Mouse (Mus musculus): ENCODE measurements around the gene Cyth1. TPM values are rescaled to one million over a fixed set of nuclear protein-coding genes. Genes with fewer than 3 reads are reported as not detected.

Gene Cyth1
- polyA plus RNA-seq, 1 experiment, result 19.5 TPM

DNA sequence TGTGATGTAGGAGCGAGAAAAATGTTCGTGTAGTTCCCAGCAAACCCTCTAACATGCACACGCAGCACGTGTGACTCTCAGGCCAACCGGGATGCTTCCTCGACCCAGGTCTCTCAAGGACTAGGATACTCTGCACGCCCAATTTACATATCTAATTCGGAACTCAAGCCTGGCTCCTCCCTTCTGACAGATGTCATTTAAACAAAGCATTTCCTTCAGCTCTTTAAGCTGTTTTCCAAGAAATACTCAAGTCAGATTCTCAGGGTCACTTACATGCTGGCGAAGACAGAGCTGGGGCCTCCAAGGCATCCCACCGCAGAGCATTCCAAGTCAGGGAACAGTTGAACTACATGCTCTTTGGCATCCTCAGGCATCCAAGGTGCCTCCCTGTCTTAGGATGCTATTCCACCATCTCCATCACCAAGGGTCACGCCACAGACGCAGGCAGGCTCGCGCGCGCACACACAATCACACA is 40.7 kb upstream of the Cyth1 start:
- peak; percentile 17 for DNase-seq
- H3K27me3 ChIP-seq (replicated peaks; ENCODE audit: control insufficient read depth, insufficient read depth, low read length), result no peaks in the 10 kb centered on the region
- no peak for TF ChIP-seq POLR2A (IDR thresholded peaks at IDR 0.05; ENCODE audit: low read depth, low read length)
- TF ChIP-seq CTCF (conservative IDR thresholded peaks at IDR 0.05; ENCODE audit: insufficient read depth, insufficient read length, low read depth, low read length), result no peak
- no peaks in the 10 kb centered on the region for H3K36me3 ChIP-seq (ENCODE audit: control insufficient read depth, insufficient read depth, low read length)
- no peak overlapping the region for H3K27ac ChIP-seq (ENCODE audit: insufficient read depth, low read depth, low read length)
- H3K4me3 ChIP-seq (ENCODE audit: insufficient read depth, low read depth, low read length), result peak overlapping the region; percentile 81
- peaks cover 12% of the 10 kb centered on the region for H3K4me1 ChIP-seq (ENCODE audit: control insufficient read depth, insufficient read depth, low read length)
- WGBS, result 4% methylated on average over 16 of the region's 16 CpGs

DNA sequence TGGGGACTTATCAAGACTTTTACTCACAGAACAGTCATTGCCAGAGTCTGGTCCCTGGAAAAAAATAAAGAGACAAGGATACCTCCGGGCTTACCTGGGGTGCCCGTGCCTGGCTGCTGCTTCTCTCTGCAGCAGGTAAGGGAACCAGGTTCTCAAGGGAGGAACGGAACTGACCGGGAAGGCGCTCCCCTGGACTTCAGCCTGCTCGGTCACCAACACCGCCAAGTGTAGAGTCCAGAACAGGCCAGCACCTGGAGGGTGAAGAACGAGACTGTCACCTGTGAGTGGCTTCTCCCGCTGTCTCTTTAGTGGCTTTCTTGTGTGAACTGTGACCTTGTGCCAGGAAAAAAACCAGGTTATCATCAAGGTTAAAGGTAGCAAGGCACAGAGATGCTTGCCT is 39.2 kb upstream of the Cyth1 start:
- WGBS, result 76% methylated on average over 9 of the region's 9 CpGs
- peaks cover 12% of the 10 kb centered on the region for H3K4me1 ChIP-seq (ENCODE audit: control insufficient read depth, insufficient read depth, low read length)
- DNase-seq, result peak; percentile 48
- no peaks in the 10 kb centered on the region for H3K27me3 ChIP-seq (replicated peaks; ENCODE audit: control insufficient read depth, insufficient read depth, low read length)
- no peaks in the 10 kb centered on the region for H3K36me3 ChIP-seq (ENCODE audit: control insufficient read depth, insufficient read depth, low read length)
- no peak overlapping the region for H3K27ac ChIP-seq (ENCODE audit: insufficient read depth, low read depth, low read length)
- TF ChIP-seq POLR2A (IDR thresholded peaks at IDR 0.05; ENCODE audit: low read depth, low read length) (no peak), CTCF (conservative IDR thresholded peaks at IDR 0.05; ENCODE audit: insufficient read depth, insufficient read length, low read depth, low read length) (no peak)
- H3K4me3 ChIP-seq (ENCODE audit: insufficient read depth, low read depth, low read length), result no peak overlapping the region

DNA sequence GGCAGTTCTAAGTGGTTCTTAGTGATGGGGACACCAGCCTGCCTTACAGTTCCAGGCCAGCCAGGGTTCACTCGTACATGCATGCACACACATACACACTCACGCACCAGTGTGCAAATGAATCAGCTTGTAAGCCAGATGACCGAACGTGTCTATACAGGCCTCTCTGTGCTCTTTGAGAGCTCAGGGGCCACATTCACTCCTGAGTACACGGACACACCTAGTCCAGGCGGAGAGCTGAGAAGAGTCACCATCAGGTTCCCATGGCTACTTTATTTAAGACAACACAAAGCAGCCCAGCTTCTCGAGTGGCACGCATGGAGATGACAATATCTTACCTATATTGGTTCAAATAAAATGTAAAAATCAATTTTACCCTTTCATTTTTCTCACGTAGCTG is 38.0 kb upstream of the Cyth1 start:
- H3K27ac ChIP-seq (ENCODE audit: insufficient read depth, low read depth, low read length), result no peak overlapping the region
- H3K36me3 ChIP-seq (ENCODE audit: control insufficient read depth, insufficient read depth, low read length), result no peaks in the 10 kb centered on the region
- H3K4me3 ChIP-seq (ENCODE audit: insufficient read depth, low read depth, low read length), result no peak overlapping the region
- H3K4me1 ChIP-seq (ENCODE audit: control insufficient read depth, insufficient read depth, low read length), result peaks cover 12% of the 10 kb centered on the region
- TF ChIP-seq CTCF (conservative IDR thresholded peaks at IDR 0.05; ENCODE audit: insufficient read depth, insufficient read length, low read depth, low read length), result no peak
- no peak for TF ChIP-seq POLR2A (IDR thresholded peaks at IDR 0.05; ENCODE audit: low read depth, low read length)
- WGBS, result 96% methylated on average over 9 of the region's 9 CpGs
- no peak for DNase-seq
- no peaks in the 10 kb centered on the region for H3K27me3 ChIP-seq (replicated peaks; ENCODE audit: control insufficient read depth, insufficient read depth, low read length)

DNA sequence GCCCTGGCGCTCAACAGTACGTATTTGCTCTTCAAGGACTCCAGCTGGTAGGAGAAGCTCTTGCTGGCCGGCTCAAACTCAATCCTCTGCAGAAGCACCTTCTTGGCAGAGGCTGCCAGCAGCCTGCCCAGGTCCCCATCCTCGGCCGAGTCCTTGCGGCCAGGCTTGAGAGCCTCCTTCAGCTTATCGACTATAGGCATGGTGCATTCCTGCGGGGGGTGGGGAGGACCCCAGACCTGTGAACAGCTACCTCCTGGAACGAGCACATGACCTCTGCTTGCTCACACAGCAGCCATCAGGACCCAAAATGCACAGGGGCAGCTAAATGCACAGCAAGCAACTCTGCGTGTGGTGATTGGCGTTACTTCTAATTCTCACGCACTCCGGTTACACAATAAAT is 37.4 kb upstream of the Cyth1 start:
- WGBS, result 94% methylated on average over 13 of the region's 13 CpGs
- H3K36me3 ChIP-seq (ENCODE audit: control insufficient read depth, insufficient read depth, low read length), result no peaks in the 10 kb centered on the region
- TF ChIP-seq POLR2A (IDR thresholded peaks at IDR 0.05; ENCODE audit: low read depth, low read length), result no peak
- TF ChIP-seq CTCF (conservative IDR thresholded peaks at IDR 0.05; ENCODE audit: insufficient read depth, insufficient read length, low read depth, low read length), result no peak

GRCm38 (mm10) chr11:118280218-118280617 is 31.8 kb upstream of the Cyth1 start:
- WGBS, result 93% methylated on average over 3 of the region's 3 CpGs
- DNase-seq, result no peak
- Histone ChIP-seq H3K4me1 (ENCODE audit: control insufficient read depth, insufficient read depth, low read length) (no peaks in the 10 kb centered on the region), H3K27me3 (replicated peaks; ENCODE audit: control insufficient read depth, insufficient read depth, low read length) (no peaks in the 10 kb centered on the region), H3K36me3 (ENCODE audit: control insufficient read depth, insufficient read depth, low read length) (0 out of 2 replicates have a peak, but pooled peaks cover 1% of the 10 kb centered on the region), H3K4me3 (ENCODE audit: insufficient read depth, low read depth, low read length) (no peak overlapping the region), H3K27ac (ENCODE audit: insufficient read depth, low read depth, low read length) (no peak overlapping the region)
- TF ChIP-seq CTCF (conservative IDR thresholded peaks at IDR 0.05; ENCODE audit: insufficient read depth, insufficient read length, low read depth, low read length) (no peak), POLR2A (IDR thresholded peaks at IDR 0.05; ENCODE audit: low read depth, low read length) (no peak)

More for the DNA sequence above, 37.4 kb upstream of the Cyth1 start:
- H3K4me3 ChIP-seq (ENCODE audit: insufficient read depth, low read depth, low read length), result no peak overlapping the region
- no peak for DNase-seq
- peaks cover 11% of the 10 kb centered on the region for H3K4me1 ChIP-seq (ENCODE audit: control insufficient read depth, insufficient read depth, low read length)
- no peak overlapping the region for H3K27ac ChIP-seq (ENCODE audit: insufficient read depth, low read depth, low read length)
- H3K27me3 ChIP-seq (replicated peaks; ENCODE audit: control insufficient read depth, insufficient read depth, low read length), result no peaks in the 10 kb centered on the region

- WGBS, result 84% methylated on average over 7 of the region's 7 CpGs
- H3K27me3 ChIP-seq (replicated peaks; ENCODE audit: control insufficient read depth, insufficient read depth, low read length), result no peaks in the 10 kb centered on the region
Measured at GRCm38 (mm10) chr11:118276328-118276727, 27.9 kb upstream of the Cyth1 start.

GRCm38 (mm10) chr11:118275092-118275491 is 26.7 kb upstream of the Cyth1 start:
- no peak overlapping the region for H3K27ac ChIP-seq (ENCODE audit: insufficient read depth, low read depth, low read length)
- H3K27me3 ChIP-seq (replicated peaks; ENCODE audit: control insufficient read depth, insufficient read depth, low read length), result no peaks in the 10 kb centered on the region
- no peak for TF ChIP-seq CTCF (conservative IDR thresholded peaks at IDR 0.05; ENCODE audit: insufficient read depth, insufficient read length, low read depth, low read length)
- no peak for TF ChIP-seq POLR2A (IDR thresholded peaks at IDR 0.05; ENCODE audit: low read depth, low read length)
- H3K4me3 ChIP-seq (ENCODE audit: insufficient read depth, low read depth, low read length), result no peak overlapping the region
- H3K4me1 ChIP-seq (ENCODE audit: control insufficient read depth, insufficient read depth, low read length), result no peaks in the 10 kb centered on the region
- no peak for DNase-seq
- peaks cover 3% of the 10 kb centered on the region for H3K36me3 ChIP-seq (ENCODE audit: control insufficient read depth, insufficient read depth, low read length)
- 91% methylated on average over 9 of the region's 9 CpGs for WGBS

More at GRCm38 (mm10) chr11:118276328-118276727, 27.9 kb upstream of the Cyth1 start:
- H3K4me1 ChIP-seq (ENCODE audit: control insufficient read depth, insufficient read depth, low read length), result no peaks in the 10 kb centered on the region
- H3K4me3 ChIP-seq (ENCODE audit: insufficient read depth, low read depth, low read length), result no peak overlapping the region
- TF ChIP-seq CTCF (conservative IDR thresholded peaks at IDR 0.05; ENCODE audit: insufficient read depth, insufficient read length, low read depth, low read length) (no peak), POLR2A (IDR thresholded peaks at IDR 0.05; ENCODE audit: low read depth, low read length) (no peak)
- peaks cover 3% of the 10 kb centered on the region for H3K36me3 ChIP-seq (ENCODE audit: control insufficient read depth, insufficient read depth, low read length)
- H3K27ac ChIP-seq (ENCODE audit: insufficient read depth, low read depth, low read length), result no peak overlapping the region
- DNase-seq, result no peak

All from kidney, adult 2 months (tissue).